Mouse (Mus musculus) liver, embryonic 14.5 days (tissue): Measurements from ENCODE around the gene Fbrs. TPM values are rescaled to one million over a fixed set of nuclear protein-coding genes. Genes with fewer than 3 reads are reported as not detected.

Source experiments
- ATAC-seq: fragments of 200-750 bp; cut with Nextera tagmentation; 2 replicates; pipeline ENCODE4 v1.8.0; 2017; ENCODE audit warnings: moderate number of reproducible peaks, mild to moderate bottlenecking, moderate library complexity; ENCODE audit not compliant: insufficient read depth
- DNase-seq, 3 experiments: peaks; one replicate each; pipeline ENCODE4 v3.0.0-alpha.2; 2012 to 2013; ENCODE audit warnings: low read depth in 3 of 3, low spot score in 3 of 3
- H3K27ac ChIP-seq: fragments of 300-500 bp; sonication (generic); 2 replicates; pipeline ENCODE4 v1.5.1; 2014; ENCODE audit warnings: moderate library complexity, mild to moderate bottlenecking, control low read depth, inconsistent platforms
- H3K27me3 ChIP-seq: fragments of 300-500 bp; sonication (generic); 2 replicates; pipeline ENCODE4 v1.6.1; 2014; ENCODE audit warnings: mild to moderate bottlenecking, low read length, moderate library complexity; ENCODE audit not compliant: control insufficient read depth, insufficient read depth
- H3K36me3 ChIP-seq: fragments of 300-500 bp; sonication (generic); replicated peaks from 2 replicates; pipeline ENCODE4 v1.6.1; 2014; ENCODE audit warnings: low read depth; ENCODE audit not compliant: control insufficient read depth, insufficient read depth
- H3K4me1 ChIP-seq, 2 experiments: fragments of 200-500 bp in 1 of 2; fragments of 300-500 bp in 1 of 2; sonication (generic) in 1 of 2; replicated peaks; 2 replicates each; pipeline ENCODE4 v1.6.1; 2012 to 2014; ENCODE audit warnings: antibody characterized with exemption in 1 of 2, inconsistent platforms in 1 of 2, low read length in 1 of 2; ENCODE audit not compliant: control insufficient read depth in 2 of 2, insufficient read depth in 2 of 2
- H3K4me2 ChIP-seq: fragments of 300-500 bp; sonication (generic); 2 replicates; pipeline ENCODE4 v1.6.1; 2014; ENCODE audit warnings: low read depth, mild to moderate bottlenecking, control low read depth, moderate library complexity
- H3K4me3 ChIP-seq, 2 experiments: fragments of 200-500 bp in 1 of 2; fragments of 300-500 bp in 1 of 2; sonication (generic) in 1 of 2; 2 replicates each; pipeline ENCODE4 v1.5.1; 2012 to 2014; ENCODE audit warnings: low read depth in 2 of 2, low read length in 2 of 2, mild to moderate bottlenecking in 2 of 2, control low read depth in 1 of 2, inconsistent platforms in 1 of 2, moderate library complexity in 1 of 2; ENCODE audit not compliant: insufficient read depth in 1 of 2
- H3K9ac ChIP-seq: fragments of 300-500 bp; sonication (generic); replicated peaks from 2 replicates; pipeline ENCODE4 v1.6.1; 2014; ENCODE audit warnings: mild to moderate bottlenecking, control low read depth, moderate library complexity
- H3K9me3 ChIP-seq: fragments of 300-500 bp; sonication (generic); 2 replicates; pipeline ENCODE4 v1.6.1; 2016; ENCODE audit warnings: low read length, mixed read lengths; ENCODE audit not compliant: control insufficient read depth
- CTCF ChIP-seq: IDR thresholded peaks from 2 replicates; pipeline ENCODE4 v1.5.1; 2016; ENCODE audit warnings: antibody characterized with exemption, low read depth, control low read depth
- EP300 ChIP-seq: IDR thresholded peaks from 2 replicates; pipeline ENCODE4 v1.6.1; 2016; ENCODE audit warnings: antibody characterized with exemption, low read depth
- WGBS: fragments of 180-500 bp; shearing (Covaris S2); extraction: QIAGEN DNeasy Blood & Tissue Kit; methylation state at CpG from one replicate; pipeline ENCODE4 v1.1.7; 2014; ENCODE audit not compliant: insufficient replicate concordance; 5-methylcytosine and 5-hydroxymethylcytosine counted together
- polyA plus RNA-seq, 2 experiments: library from polyadenylated mRNA; depleted of rRNA in 1 of 2; stranded (reverse) in 1 of 2; unstranded in 1 of 2; fragments of >200 nt; fragmentation: Nextera tagmentation in 1 of 2; extraction: Ambion mirVana in 1 of 2; gene quantifications; 2 replicates each; pipeline versions ENCODE4 v1.2.1 to v1.2.3; 2012 to 2014

Gene Fbrs
- polyA plus RNA-seq, 2 experiments, result 4.7 to 7.3 TPM

GRCm38 (mm10) chr7:127511241-127511640 lies 32.2 kb downstream of the Fbrs start:
- WGBS, result 34% methylated on average over 8 of the region's 8 CpGs

DNA sequence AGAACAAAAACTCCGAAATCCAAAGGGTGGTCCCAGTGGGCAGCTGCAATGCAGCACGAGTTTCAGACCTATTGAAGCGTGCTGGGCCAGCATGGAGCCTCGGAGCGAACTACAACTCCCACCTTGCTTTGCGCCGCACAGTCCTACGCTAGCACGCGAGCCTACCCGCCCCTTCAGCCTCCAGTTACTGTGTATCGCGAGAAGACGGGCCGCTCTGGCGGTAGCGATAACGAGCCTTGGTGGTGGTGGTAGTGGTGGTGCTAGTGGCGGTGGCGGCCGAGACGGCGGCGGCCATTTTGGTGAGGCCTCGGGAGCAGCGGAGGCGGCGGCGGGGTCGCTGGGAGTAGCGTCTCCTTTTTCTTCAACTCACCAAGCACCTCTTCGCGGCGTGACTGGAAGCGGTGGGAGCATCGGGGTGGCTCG lies 32.8 kb downstream of the Fbrs start, which contains the start of gene Srcap:
Gene Srcap, plus strand, starts transcription at position 176 of the 423 bp plus-strand sequence.
- Histone ChIP-seq H3K27ac (peak within 1 kb of the TSS; percentile 85), H3K4me3 (peak within 1 kb of the TSS; percentile 81 to 95), H3K9me3 (no peaks in the 10 kb centered on the region), H3K4me1 (peaks cover 8 to 13% of the 10 kb centered on the region in 2 experiments), H3K4me2 (peak within 1 kb of the TSS; percentile 86), H3K36me3 (peaks cover 26% of the 10 kb centered on the region), H3K9ac (peak within 1 kb of the TSS; percentile 94), H3K27me3 (no peaks in the 10 kb centered on the region)
- ATAC-seq, result peak; percentile 95
- under 1% methylated on average over 37 of the region's 37 CpGs for WGBS
- peak; percentile 86 for TF ChIP-seq EP300
- TF ChIP-seq CTCF, result no peak
- peak; percentile 95 to 97 (median 96) for DNase-seq

More at GRCm38 (mm10) chr7:127511241-127511640, 32.2 kb downstream of the Fbrs start:
- no peaks in the 10 kb centered on the region for H3K9me3 ChIP-seq
- peak overlapping the region; percentile 59 for H3K9ac ChIP-seq
- peak overlapping the region; percentile 81 to 95 for H3K4me3 ChIP-seq
- ATAC-seq (no peak), DNase-seq (peak in 1 of 3 experiments; percentile 17)
- peaks cover 8 to 13% of the 10 kb centered on the region in 2 experiments for H3K4me1 ChIP-seq
- no peaks in the 10 kb centered on the region for H3K27me3 ChIP-seq
- peaks cover 20% of the 10 kb centered on the region for H3K36me3 ChIP-seq
- TF ChIP-seq CTCF (no peak), EP300 (no peak)
- H3K27ac ChIP-seq, result peak overlapping the region; percentile 46; the same call in 1 of the 2 replicates
- H3K4me2 ChIP-seq, result peak overlapping the region; percentile 86

DNA sequence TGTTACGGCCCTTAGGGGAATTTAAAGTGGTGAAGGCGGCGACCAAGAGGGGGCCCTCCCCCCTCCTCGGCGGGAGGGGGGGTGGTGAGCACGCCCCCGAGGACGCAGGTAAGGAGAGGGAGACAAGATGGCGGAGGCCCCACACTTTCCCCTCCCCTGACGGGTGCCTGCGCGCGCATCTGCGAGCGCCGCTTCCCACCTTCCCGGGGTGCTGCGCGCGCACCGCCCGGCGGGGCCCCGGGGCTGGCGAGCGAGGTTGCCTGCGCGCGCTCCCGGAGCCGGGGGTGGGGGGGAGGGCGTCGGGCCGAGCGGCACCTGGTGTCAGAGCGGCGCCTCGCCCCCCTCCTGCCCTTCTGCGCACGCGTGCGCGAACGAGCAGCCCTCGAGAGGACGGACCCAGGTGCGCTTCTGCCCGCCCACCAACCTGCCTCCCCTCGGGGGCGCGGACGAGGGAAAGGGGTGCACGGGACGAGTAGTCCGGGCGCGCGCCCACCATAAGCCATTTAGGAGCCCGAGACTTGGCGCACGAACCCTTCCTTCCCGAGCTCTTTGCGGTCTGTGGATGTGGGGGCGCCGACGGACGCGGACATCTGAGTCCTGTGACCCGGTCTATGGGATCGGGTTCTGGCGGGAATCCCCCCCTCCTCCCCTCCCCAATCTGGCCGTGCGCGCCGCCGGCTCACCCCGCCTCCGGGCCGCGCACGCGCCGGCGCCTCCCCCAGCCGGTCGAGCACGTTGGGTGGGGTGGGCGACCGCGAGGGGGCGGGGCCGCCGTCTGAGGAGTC lies 33.4 kb downstream of the Fbrs start:
- no peak for TF ChIP-seq CTCF
- TF ChIP-seq EP300, result no peak
- ATAC-seq (peak; percentile 85), DNase-seq (peak; percentile 86 to 90 (median 87))
- under 1% methylated on average over 76 of the region's 93 CpGs for WGBS
- Histone ChIP-seq H3K9ac (peak overlapping the region; percentile 94), H3K27me3 (no peaks in the 10 kb centered on the region), H3K9me3 (no peaks in the 10 kb centered on the region), H3K4me1 (peaks cover 8 to 13% of the 10 kb centered on the region in 2 experiments), H3K27ac (peak overlapping the region; percentile 85), H3K36me3 (peaks cover 32% of the 10 kb centered on the region), H3K4me3 (peak overlapping the region; percentile 81 to 95), H3K4me2 (peak overlapping the region; percentile 86)

DNA sequence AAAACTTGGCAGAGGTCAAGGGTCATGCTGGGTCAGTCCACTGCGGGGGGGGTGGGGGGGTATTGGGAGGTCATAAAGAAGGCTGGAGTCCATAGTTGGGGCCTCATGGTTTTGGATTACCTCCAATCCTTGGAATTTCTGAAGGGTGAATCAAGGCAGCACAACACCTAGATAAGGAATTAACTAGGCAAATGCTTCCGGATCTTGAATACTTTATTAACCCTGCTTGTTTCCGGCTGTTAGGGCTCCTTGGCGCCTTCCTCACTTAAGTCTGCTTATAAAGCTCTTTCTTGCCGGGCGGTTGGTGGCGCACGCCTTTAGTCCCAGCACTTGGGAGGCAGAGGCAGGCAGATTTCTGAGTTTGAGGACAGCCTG lies 34.0 kb downstream of the Fbrs start:
- peaks cover 37% of the 10 kb centered on the region for H3K36me3 ChIP-seq
- H3K27me3 ChIP-seq, result no peaks in the 10 kb centered on the region
- H3K9me3 ChIP-seq, result no peaks in the 10 kb centered on the region
- DNase-seq (peak in 1 of 3 experiments; percentile 22), ATAC-seq (no peak)
- H3K4me3 ChIP-seq, result peak overlapping the region; percentile 81 to 95
- TF ChIP-seq EP300, result no peak
- TF ChIP-seq CTCF, result no peak
- H3K9ac ChIP-seq, result peak overlapping the region; percentile 94
- H3K4me2 ChIP-seq, result peak overlapping the region; percentile 86
- WGBS, result 13% methylated on average over 8 of the region's 8 CpGs
- H3K4me1 ChIP-seq, result peaks cover 8 to 13% of the 10 kb centered on the region in 2 experiments
- H3K27ac ChIP-seq, result peak overlapping the region; percentile 85

DNA sequence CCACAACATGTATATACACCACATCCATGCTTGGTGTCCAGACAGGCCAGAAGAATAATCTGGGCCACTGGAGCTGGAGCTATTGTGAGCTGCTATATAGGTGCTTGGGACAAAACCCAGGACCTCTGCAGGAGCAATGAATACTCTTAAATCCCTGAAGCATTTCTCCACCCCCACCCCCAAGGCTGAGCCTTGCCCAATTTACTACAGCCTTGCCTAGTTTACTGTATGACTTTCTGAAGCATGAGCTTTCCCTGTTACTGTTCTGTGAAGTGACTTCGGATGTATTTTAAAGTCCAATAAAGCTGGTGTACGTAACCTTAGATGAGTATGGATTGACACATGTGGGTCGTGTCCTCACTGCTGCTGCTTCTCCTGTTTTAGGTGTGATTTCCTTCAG lies 34.8 kb downstream of the Fbrs start:
- WGBS, result 76% methylated on average over 3 of the region's 3 CpGs
- Histone ChIP-seq H3K4me1 (peaks cover 8 to 13% of the 10 kb centered on the region in 2 experiments), H3K9ac (peak overlapping the region; percentile 4), H3K27ac (peak overlapping the region; percentile 36), H3K9me3 (no peaks in the 10 kb centered on the region), H3K36me3 (peaks cover 43% of the 10 kb centered on the region), H3K4me3 (peak overlapping the region; percentile 81 to 95; a peak in 2 of 4 replicates), H3K4me2 (peak overlapping the region; percentile 86), H3K27me3 (no peaks in the 10 kb centered on the region)
- ATAC-seq (no peak), DNase-seq (no peak)
- TF ChIP-seq EP300 (no peak), CTCF (no peak)
